Mouse (Mus musculus): ENCODE results near the gene Lyrm4. TPM values are rescaled to one million over a fixed set of nuclear protein-coding genes. Genes with fewer than 3 reads are reported as not detected.
A peak's percentile ranks its signal among the peaks of the same experiment; 100 is the strongest.

The Lyrm4 gene
- total and polyA plus RNA-seq, 2 experiments = 2.7 to 4.2 TPM

DNA sequence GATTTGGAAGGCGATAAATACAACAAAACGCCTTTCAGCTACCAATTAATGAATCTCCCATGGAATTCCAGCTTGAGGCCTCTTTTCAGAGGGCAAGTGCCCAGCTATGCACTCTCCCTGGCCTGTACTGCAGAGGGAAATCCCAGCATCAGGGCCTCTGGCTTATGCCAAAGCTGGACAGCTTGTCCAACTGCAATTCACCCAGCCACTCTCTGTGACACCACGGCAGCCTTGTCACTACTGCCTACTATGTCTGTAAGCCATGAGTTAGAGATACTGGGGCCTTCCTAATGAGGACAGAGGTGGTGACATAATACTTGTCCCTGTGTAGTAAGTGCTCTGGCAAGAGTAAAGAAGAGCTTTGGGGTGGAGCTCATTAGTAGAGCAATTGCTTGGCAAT is 128.0 kb downstream of the Lyrm4 start:
- no peaks in the 10 kb centered on the region for H3K36me3 ChIP-seq (ENCODE audit: control insufficient read depth, insufficient read depth, low read length)
- DNase-seq (ENCODE audit: extremely low read depth, low read depth, low spot score) = no peak
- H3K4me3 ChIP-seq (ENCODE audit: insufficient read depth, low read depth, low read length) = no peak overlapping the region
- H3K27me3 ChIP-seq (ENCODE audit: control insufficient read depth, insufficient read depth, low read length) = no peaks in the 10 kb centered on the region
- no peak overlapping the region for H3K9ac ChIP-seq (ENCODE audit: low read depth, low read length)
- H3K79me2 ChIP-seq (ENCODE audit: control insufficient read depth, insufficient read depth, low read length) = no peaks in the 10 kb centered on the region; the same call in 1 of the 2 replicates
- 80% methylated on average over 3 of the region's 3 CpGs for WGBS
- H3K27ac ChIP-seq (replicated peaks; ENCODE audit: insufficient read depth, low read depth, low read length) = 0 out of 2 replicates have a peak overlapping the region, but pooled peaks have one; percentile 19
- H3K4me1 ChIP-seq (ENCODE audit: control insufficient read depth, insufficient read depth, low read length) = peaks cover 8% of the 10 kb centered on the region; the same call in 1 of the 2 replicates
- TF ChIP-seq CTCF (IDR thresholded peaks at IDR 0.05; ENCODE audit: low read depth, low read length) = no peak
- TF ChIP-seq POLR2A (IDR thresholded peaks at IDR 0.05; ENCODE audit: extremely low read depth, insufficient read depth, low read length) = no peak

GRCm38 (mm10) chr13:35982985-35983384 is 134.3 kb downstream of the Lyrm4 start:
- Histone ChIP-seq H3K4me1 (ENCODE audit: control insufficient read depth, insufficient read depth, low read length) (no peaks in the 10 kb centered on the region; the same call in 1 of the 2 replicates), H3K9ac (ENCODE audit: low read depth, low read length) (no peak overlapping the region), H3K27me3 (ENCODE audit: control insufficient read depth, insufficient read depth, low read length) (no peaks in the 10 kb centered on the region), H3K27ac (replicated peaks; ENCODE audit: insufficient read depth, low read depth, low read length) (no peak overlapping the region), H3K79me2 (ENCODE audit: control insufficient read depth, insufficient read depth, low read length) (no peaks in the 10 kb centered on the region), H3K36me3 (ENCODE audit: control insufficient read depth, insufficient read depth, low read length) (peaks cover 10% of the 10 kb centered on the region; the same call in 1 of the 2 replicates), H3K4me3 (ENCODE audit: insufficient read depth, low read depth, low read length) (no peak overlapping the region)
- TF ChIP-seq CTCF (IDR thresholded peaks at IDR 0.05; ENCODE audit: low read depth, low read length) (no peak), POLR2A (IDR thresholded peaks at IDR 0.05; ENCODE audit: extremely low read depth, insufficient read depth, low read length) (no peak)
- WGBS = 86% methylated on average over 6 of the region's 6 CpGs
- DNase-seq (ENCODE audit: extremely low read depth, low read depth, low spot score) = no peak

DNA sequence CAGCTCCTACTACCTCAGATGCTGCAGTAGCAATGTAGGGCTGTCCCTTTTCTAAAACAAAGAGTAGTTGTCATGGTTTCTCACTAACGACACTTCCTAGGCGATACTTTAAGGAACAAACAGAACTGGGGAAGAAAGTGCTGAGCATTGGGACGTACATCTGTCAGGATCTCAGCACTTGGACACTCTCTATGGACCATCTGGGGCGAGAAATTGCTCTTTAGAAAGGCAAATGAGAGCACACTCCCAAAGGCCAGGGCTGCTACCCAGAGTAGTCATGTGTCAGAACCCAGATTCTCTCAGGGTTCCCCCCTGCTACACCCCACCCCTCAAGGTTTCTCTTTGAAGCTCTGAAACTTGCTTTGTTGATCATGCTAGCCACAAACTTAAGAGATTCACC is 136.9 kb downstream of the Lyrm4 start:
- Histone ChIP-seq H3K27me3 (ENCODE audit: control insufficient read depth, insufficient read depth, low read length) (no peaks in the 10 kb centered on the region), H3K4me1 (ENCODE audit: control insufficient read depth, insufficient read depth, low read length) (no peaks in the 10 kb centered on the region), H3K9ac (ENCODE audit: low read depth, low read length) (no peak overlapping the region), H3K27ac (replicated peaks; ENCODE audit: insufficient read depth, low read depth, low read length) (no peak overlapping the region), H3K79me2 (ENCODE audit: control insufficient read depth, insufficient read depth, low read length) (no peaks in the 10 kb centered on the region), H3K4me3 (ENCODE audit: insufficient read depth, low read depth, low read length) (no peak overlapping the region), H3K36me3 (ENCODE audit: control insufficient read depth, insufficient read depth, low read length) (peaks cover 10% of the 10 kb centered on the region; the same call in 1 of the 2 replicates)
- WGBS = 91% methylated on average over 4 of the region's 4 CpGs
- no peak for TF ChIP-seq CTCF (IDR thresholded peaks at IDR 0.05; ENCODE audit: low read depth, low read length)
- no peak for TF ChIP-seq POLR2A (IDR thresholded peaks at IDR 0.05; ENCODE audit: extremely low read depth, insufficient read depth, low read length)
- DNase-seq (ENCODE audit: extremely low read depth, low read depth, low spot score) = no peak

DNA sequence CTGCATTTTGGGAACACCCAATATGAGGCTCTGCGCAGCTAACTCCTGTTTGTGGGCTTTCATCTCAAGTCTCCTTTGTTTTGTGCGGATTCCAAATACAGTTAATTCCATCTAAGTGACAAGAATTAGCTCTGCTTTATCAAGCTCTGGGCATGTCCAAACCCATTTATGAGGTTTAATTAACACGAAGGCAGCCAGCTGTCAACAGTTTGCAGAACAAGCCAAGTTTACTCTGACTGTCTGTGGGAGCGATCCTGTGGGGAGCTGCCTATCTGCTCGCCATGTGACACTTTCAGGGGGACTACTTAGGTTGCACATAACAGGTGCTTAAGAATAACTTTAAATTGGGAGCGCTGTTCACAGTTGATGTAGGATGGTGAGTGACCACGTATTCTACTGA is 140.4 kb downstream of the Lyrm4 start:
- Histone ChIP-seq H3K27me3 (ENCODE audit: control insufficient read depth, insufficient read depth, low read length) (no peaks in the 10 kb centered on the region), H3K79me2 (ENCODE audit: control insufficient read depth, insufficient read depth, low read length) (no peaks in the 10 kb centered on the region), H3K27ac (replicated peaks; ENCODE audit: insufficient read depth, low read depth, low read length) (no peak overlapping the region), H3K9ac (ENCODE audit: low read depth, low read length) (no peak overlapping the region), H3K4me1 (ENCODE audit: control insufficient read depth, insufficient read depth, low read length) (no peaks in the 10 kb centered on the region), H3K4me3 (ENCODE audit: insufficient read depth, low read depth, low read length) (no peak overlapping the region), H3K36me3 (ENCODE audit: control insufficient read depth, insufficient read depth, low read length) (peaks cover 10% of the 10 kb centered on the region; the same call in 1 of the 2 replicates)
- no peak for DNase-seq (ENCODE audit: extremely low read depth, low read depth, low spot score)
- 97% methylated on average over 7 of the region's 7 CpGs for WGBS
- TF ChIP-seq POLR2A (IDR thresholded peaks at IDR 0.05; ENCODE audit: extremely low read depth, insufficient read depth, low read length) = no peak
- no peak for TF ChIP-seq CTCF (IDR thresholded peaks at IDR 0.05; ENCODE audit: low read depth, low read length)

DNA sequence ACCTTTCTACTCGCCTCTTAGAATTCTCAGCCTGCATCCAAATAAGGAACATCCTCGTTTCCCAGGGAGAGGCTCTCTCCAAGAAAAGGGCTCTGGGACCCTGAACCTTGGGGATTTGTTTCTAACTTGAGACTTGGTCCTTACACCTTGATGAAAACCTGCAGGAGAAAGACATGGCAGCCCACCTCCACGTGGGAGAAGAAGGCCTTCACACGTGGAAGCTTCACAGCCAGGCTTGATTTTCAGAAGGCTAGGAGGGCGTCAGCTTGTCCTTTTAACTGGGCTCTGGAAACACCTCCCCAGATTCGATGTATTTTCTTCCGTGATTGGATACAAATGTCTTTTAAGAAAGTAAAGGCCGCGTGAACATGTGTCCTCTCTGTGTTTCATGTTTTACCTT is 147.5 kb downstream of the Lyrm4 start:
- no peak for TF ChIP-seq CTCF (IDR thresholded peaks at IDR 0.05; ENCODE audit: low read depth, low read length)
- no peak for TF ChIP-seq POLR2A (IDR thresholded peaks at IDR 0.05; ENCODE audit: extremely low read depth, insufficient read depth, low read length)
- Histone ChIP-seq H3K27me3 (ENCODE audit: control insufficient read depth, insufficient read depth, low read length) (no peaks in the 10 kb centered on the region), H3K9ac (ENCODE audit: low read depth, low read length) (peak overlapping the region; percentile 90; the same call in 1 of the 2 replicates), H3K4me3 (ENCODE audit: insufficient read depth, low read depth, low read length) (peak overlapping the region; percentile 63; the same call in 1 of the 2 replicates), H3K27ac (replicated peaks; ENCODE audit: insufficient read depth, low read depth, low read length) (no peak overlapping the region), H3K79me2 (ENCODE audit: control insufficient read depth, insufficient read depth, low read length) (no peaks in the 10 kb centered on the region), H3K4me1 (ENCODE audit: control insufficient read depth, insufficient read depth, low read length) (0 out of 2 replicates have a peak, but pooled peaks cover 5% of the 10 kb centered on the region), H3K36me3 (ENCODE audit: control insufficient read depth, insufficient read depth, low read length) (no peaks in the 10 kb centered on the region)
- no peak for DNase-seq (ENCODE audit: extremely low read depth, low read depth, low spot score)
- 59% methylated on average over 9 of the region's 9 CpGs for WGBS

- H3K79me2 ChIP-seq (ENCODE audit: control insufficient read depth, insufficient read depth, low read length) = no peaks in the 10 kb centered on the region
- no peak for TF ChIP-seq CTCF (IDR thresholded peaks at IDR 0.05; ENCODE audit: low read depth, low read length)
- TF ChIP-seq POLR2A (IDR thresholded peaks at IDR 0.05; ENCODE audit: extremely low read depth, insufficient read depth, low read length) = no peak
- peaks cover 8% of the 10 kb centered on the region; the same call in 1 of the 2 replicates for H3K4me1 ChIP-seq (ENCODE audit: control insufficient read depth, insufficient read depth, low read length)
- H3K27me3 ChIP-seq (ENCODE audit: control insufficient read depth, insufficient read depth, low read length) = no peaks in the 10 kb centered on the region
- peak overlapping the region; percentile 90 for H3K9ac ChIP-seq (ENCODE audit: low read depth, low read length)
- WGBS = 2% methylated on average over 18 of the region's 18 CpGs
- peak overlapping the region; percentile 63 for H3K4me3 ChIP-seq (ENCODE audit: insufficient read depth, low read depth, low read length)
- H3K27ac ChIP-seq (replicated peaks; ENCODE audit: insufficient read depth, low read depth, low read length) = no peak overlapping the region
- no peaks in the 10 kb centered on the region for H3K36me3 ChIP-seq (ENCODE audit: control insufficient read depth, insufficient read depth, low read length)
- DNase-seq (ENCODE audit: extremely low read depth, low read depth, low spot score) = no peak
Observed at GRCm38 (mm10) chr13:35969431-35969721, 147.9 kb downstream of the Lyrm4 start.
